Mouse (Mus musculus): ENCODE results near the gene Zbtb46.

Gene Zbtb46

GRCm38 (mm10) chr2:181459153-181459672, at the start of gene Zbtb46:
Gene Zbtb46 (minus strand): TSS chr2:181459426.
- peak; percentile 67 to 72 for DNase-seq

DNA sequence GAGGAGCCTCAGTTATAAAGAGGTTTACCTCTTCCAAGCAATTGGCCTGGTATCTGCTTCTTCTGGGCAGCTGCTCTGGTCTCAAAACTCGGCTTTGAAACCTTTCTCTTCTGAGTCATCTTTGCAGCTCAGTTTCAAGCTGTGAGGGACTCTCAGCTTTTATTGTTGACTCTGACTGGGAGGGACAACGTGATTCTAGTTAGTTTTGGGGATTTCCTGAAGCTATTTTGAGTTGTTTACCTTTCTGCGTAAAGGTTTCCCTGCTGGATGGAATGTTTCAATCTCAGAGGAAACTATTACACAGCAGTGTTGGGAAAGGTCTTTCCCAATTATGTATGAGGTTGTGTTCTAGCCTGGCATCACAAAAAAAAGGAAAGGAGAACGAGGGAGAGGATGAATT, 39.4 kb upstream of the Zbtb46 start:
- DNase-seq, result no peak

DNA sequence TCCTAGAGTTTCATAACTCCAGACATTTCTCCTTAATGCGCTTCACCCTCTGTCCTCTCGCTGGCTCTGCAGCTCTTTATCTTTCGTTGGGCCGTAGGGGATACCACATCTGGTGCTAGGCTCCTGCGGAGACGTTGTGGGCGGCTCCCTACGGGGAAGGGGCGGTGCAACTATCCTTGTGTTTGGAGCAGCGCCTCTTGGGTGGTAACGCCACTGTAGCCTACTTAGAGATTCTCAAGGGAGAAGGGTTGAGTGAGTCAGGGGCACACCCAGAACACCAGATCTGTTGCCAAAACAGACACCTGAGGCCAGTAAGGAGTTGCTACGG, 38.3 kb upstream of the Zbtb46 start:
- peak; percentile 65 to 75 for DNase-seq

DNA sequence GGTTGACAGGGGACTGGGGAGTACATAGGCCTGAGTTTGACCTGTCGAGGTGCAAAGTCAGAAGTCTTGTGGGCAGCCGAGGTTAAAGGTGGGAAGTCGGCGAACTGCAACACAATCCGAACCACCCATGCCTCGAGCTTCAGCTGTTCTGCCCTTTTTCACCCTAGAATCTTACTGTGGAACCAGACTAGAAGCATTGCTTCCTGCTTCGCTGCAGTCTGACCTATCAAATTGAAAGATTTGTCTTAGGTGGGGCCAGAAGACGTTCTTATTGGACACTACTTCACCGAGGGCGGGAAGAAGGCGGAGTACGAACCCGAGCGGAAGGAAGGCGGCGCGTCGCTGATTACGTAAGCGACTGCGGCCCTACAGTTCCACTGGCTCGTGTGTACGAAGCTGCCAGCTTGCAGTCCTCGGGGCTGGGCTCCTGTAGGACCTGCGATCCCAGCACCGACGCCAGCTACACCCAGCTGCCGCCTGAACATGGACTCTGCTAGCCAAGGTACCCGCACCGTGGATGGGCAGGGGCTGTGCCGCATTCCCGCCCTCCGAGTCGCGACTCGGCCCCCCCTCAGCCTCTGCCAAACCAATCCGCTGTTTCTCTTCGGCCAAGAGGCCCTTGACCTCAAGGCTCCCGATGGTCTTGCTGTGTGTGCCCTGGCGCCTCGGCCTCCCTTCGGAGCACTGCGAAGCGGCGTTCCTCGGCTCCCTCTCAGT, 37.8 kb upstream of the Zbtb46 start, which contains the start of gene Tpd52l2:
TSS of gene Tpd52l2 (plus strand) at position 312 of the 717 bp plus-strand sequence.
- peak; percentile 88 to 89 for DNase-seq

DNA sequence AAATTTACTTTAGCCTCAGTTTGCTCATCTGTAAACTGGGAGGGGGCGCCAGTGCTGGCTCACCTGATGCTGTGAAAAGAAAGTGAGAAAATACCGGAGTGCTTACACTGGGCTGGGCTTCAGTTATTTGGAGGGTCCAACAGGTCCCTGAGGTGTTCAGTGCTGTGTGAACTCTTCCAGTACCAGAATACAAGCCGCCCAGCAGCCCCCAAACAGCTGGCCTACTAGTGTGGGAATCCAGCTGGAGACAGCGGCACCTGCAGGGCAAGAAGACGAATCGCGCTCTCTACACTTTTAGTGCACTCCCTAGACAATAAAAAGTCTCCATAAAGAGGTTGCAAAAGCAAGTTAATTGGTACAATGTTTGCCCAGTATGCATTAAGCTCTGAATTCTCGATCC, 37.1 kb upstream of the Zbtb46 start:
- peak; percentile 76 to 79 for DNase-seq

DNA sequence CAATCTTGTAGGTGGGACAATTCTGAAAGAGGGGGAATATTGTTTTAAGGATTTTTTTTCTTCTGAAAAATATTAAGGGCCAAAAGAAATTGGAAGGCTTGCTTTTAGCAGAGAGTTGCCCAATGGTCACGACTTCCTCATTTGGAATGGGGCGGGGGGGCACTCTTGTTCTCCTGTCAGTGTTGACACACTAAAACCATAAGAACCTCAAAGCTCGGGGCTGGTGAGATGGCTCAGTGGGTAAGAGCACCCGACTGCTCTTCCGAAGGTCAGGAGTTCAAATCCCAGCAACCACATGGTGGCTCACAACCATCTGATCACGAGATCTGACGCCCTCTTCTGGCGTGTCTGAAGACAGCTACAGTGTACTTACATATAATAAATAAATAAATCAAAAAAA, 36.6 kb upstream of the Zbtb46 start:
- peak; percentile 49 to 61 for DNase-seq

GRCm38 (mm10) chr2:181494266-181494945, 35.2 kb upstream of the Zbtb46 start:
- DNase-seq, result no peak

DNA sequence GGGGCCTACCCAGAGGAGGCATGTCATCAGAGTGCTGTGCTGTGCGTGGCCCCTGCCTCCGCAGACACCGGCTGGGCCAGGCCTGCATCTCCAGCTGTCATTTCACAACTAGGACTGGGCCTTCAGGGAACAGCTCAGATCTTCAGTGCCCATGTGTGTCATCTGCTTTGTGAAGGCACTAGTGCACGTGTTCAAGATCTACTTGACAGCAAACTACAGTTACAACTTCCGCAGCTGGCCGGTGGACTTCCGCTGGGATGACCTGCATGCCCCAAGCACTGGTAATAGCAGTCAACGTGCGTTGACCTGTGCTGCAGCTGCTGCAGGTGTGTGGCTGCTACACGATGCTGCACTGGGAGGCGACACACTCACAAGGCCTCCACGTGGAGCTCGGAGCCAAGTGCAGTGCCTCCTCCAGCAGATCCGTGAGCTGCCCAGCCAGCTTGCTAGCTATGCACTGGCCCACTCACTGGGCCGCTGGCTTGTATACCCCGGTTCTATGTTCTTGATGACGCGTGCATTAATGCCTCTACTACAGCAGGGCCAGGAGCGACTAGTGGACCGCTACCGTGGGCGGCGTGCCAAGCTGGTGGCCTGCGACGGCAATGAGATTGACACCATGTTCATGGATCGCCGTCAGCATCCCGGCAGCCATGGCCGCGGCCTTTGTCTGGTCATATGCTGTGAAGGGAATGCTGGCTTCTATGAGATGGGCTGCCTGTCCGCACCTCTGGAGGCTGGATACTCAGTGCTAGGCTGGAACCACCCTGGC, 34.1 kb upstream of the Zbtb46 start, which contains the start of gene Abhd16b:
TSS of gene Abhd16b (plus strand) at position 51 of the 772 bp plus-strand sequence.
- DNase-seq, result no peak

- peak in 1 of 2 experiments; percentile 68 for DNase-seq
Observed at GRCm38 (mm10) chr2:181492206-181492605, 33.0 kb upstream of the Zbtb46 start.

DNA sequence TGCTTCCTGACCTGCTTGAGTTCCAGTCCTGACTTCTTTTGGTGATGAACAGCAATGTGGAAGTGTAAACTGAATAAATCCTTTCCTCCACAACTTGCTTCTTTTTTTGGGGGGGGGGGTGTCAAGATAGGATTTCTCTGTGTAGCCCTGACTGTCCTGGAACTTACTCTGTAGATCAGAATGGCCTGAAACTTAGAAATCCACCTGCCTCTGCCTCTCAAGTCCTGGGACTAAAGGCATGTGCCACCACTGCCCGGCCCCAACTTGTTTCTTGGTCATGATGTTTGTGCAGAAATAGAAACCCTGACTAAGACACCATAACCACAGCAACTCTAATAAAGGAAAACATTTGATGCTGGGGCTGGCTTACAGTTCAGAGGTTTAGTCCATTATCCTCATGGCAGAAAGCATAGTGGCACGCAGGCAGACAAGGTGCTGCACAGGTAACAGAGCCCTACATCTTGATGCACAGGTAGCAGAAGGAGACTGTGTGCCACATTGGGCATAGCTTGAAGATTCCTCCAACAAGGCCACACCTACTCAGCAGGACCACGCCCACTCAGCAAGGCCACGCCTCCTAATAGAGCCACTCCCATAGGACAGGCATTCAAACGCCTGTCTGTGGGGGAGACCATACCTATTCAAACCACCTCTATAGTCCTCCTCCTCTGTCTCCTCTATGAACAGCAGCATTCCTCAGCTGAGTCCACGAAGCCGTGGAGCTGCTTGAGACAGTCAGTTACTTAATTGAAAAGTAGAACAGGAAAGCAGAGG, 32.4 kb upstream of the Zbtb46 start:
- peak; percentile 89 for DNase-seq

DNA sequence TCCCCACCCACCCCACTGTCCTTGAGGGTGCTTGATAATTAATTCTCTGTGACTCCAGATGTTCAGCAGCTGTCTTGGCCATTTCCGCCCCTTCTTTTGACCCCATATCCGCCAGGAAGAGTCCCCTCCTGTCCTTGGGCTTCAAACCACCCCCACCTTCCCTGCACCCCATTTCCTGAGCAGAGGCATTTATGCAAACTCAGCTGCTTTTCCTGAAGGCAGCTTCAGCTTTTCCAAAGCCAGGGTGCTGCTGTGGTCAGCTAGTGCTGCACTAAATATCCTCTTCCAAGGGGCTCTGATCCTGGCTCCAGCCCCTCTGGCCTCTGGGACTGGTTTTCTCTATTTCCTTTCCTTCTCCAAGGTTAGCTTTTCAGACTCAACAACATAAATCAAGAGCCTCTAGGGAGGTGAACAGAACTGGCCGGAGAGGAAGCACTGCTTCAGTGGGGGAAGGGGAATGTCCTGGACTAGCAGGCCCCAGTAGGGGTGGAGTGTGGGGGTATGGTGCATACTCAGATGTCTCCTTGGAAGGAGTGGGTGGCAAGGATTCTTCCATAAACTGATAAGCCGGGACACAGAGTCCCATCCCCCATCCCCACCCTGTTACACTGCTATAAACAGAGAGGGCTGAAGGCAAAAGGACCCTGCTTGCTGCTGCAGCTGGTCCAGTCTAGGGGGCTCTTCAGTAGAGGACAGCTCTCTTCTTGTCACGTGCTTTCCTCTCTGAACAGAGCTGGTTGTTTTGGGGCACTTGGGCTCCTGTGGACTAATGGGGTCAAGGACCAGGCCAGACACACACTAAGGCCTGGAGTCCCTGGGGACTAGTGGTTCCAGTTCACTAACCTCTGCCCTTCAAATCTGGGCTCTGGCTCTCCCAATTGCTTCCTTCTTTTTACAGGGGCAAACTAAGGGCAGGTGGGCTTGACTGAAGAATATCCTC, 28.4 kb upstream of the Zbtb46 start:
- no peak for DNase-seq

DNA sequence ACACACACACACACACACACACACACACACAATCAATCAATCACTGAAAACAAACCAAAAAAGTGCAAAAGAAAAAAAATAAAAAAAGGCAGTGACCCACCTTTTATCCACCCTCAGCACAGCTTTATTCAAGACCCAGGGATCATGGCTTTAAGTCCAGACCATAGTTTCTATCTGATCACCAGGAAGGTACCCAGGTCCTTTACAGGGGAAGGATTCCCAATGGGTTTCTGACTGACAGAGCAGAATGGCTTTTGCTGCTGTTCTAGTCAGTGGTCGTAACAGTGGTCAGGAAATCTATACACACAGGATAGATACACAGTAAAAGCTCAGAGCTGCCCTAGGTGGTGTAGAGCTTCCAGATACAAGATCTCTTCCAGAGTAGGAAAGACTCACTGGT, 26.5 kb upstream of the Zbtb46 start:
- DNase-seq, result no peak

GRCm38 (mm10) chr2:181484456-181485233, 25.4 kb upstream of the Zbtb46 start:
- DNase-seq, result peak; percentile 15 to 16

- DNase-seq, result peak; percentile 74 to 78
Observed at GRCm38 (mm10) chr2:181483562-181484318, 24.5 kb upstream of the Zbtb46 start.

DNA sequence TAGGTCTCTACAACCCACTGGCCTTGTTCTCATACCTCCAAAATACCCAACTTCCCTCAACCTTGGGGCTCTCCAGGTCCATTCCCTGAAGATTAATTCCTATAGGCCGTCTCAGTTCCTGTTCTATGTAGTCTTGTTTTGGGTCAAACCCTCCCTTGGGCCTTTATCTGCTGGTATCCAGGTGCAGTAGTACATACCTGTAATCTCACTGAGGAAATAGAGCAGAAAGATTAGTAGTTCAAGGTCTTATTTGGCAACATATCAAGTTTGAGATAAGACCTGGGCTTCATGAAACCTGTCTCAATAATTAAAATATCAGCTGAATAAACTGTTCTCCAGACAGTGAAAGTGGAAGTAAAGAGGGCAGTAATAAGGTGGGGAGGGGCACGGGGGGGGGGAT, 23.9 kb upstream of the Zbtb46 start:
- DNase-seq, result peak; percentile 13 to 23

DNA sequence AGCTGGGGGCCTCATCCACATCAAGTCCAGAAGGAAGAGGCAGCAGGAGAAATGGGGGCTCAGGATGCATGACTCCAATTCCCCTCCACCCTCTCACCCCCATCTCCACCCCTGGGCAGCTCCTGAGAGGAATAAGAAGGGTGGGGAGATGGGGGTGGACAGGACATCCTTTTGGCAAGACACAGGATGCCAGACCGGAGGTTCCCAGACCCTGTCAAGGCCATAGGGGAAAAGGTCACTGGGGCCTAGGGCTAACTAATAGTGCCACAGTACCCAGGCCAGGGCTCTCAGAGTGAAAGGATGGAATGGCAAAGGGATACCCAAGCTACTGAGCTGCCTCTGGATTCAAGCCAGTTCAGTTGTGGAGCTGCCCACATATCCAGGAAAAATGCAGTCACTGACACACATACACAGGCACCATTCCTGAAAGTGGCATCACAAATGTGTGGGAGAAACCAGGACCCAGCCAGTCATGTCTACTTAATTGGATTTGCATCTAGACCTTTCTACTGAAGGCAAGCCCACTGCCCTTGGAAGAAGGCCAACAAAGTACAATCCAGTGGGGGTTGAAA, 13.1 kb upstream of the Zbtb46 start:
- DNase-seq, result no peak

DNA sequence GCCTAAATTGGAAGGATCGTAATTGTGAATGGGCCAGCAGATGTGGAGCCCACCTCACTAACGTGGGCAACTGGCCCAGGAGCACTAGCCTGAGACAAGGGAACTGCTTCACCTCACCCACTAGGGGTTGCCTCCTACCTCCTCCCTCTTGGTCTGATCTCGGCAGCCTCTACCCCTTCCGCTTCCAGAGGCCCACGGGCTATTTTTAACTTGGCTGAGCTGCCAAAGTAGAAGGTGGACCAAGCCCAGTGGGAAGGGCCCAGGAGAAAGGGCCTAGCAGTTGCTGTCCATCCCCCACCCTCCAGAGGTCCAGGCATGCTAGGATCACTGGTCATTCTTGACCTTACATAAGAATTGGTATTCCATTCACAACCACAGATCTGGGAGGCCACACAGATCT, 12.0 kb upstream of the Zbtb46 start:
- DNase-seq, result no peak

DNA sequence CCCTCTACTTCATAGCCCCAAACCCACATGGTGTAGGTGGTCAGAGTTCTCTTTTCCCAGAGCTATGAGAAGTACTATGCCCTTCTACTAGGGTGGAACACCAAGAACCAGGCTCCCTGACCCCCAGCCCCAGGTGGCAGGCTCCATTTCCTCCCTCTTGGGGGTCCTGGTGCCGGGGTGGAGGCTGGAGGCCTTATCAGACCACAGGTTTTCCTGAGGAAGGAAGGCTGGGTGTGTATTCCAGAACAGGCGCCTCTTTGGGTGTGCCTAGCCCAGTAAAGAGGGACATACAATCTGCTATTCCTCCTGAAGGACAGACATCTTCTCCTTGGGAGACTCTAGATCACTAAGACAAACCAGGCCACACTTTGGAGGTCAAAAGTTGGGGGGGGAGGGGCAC, 11.1 kb upstream of the Zbtb46 start:
- no peak for DNase-seq

DNA sequence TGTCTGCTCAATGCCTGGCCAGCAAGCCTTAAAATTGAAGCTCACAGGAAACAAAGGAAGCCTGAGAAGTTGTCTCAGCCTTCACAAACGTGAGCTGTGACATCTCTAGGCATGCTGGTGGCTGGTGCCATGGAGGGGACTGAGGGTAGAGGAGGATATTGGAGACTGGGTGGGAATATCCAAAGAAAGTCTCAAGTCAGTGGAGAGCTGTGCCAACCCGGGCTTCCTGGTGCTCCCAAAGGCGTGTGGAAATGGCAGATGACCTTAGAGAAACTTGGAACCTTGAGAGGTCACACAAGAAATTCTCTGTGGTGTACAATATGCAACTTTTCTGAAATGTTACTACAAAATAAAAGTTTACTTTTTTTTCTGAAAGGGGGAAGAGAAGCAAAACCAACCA, 6.2 kb upstream of the Zbtb46 start:
- no peak for DNase-seq

All from B cell, adult 2 months (primary cell).